Mouse (Mus musculus): ENCODE results near the gene Col23a1.
"Not testable (repeated sequence)": the region's sequence is repeated elsewhere in the genome, so short reads cannot be mapped to it uniquely, and the experiment has no call there.

Col23a1 gene

DNA sequence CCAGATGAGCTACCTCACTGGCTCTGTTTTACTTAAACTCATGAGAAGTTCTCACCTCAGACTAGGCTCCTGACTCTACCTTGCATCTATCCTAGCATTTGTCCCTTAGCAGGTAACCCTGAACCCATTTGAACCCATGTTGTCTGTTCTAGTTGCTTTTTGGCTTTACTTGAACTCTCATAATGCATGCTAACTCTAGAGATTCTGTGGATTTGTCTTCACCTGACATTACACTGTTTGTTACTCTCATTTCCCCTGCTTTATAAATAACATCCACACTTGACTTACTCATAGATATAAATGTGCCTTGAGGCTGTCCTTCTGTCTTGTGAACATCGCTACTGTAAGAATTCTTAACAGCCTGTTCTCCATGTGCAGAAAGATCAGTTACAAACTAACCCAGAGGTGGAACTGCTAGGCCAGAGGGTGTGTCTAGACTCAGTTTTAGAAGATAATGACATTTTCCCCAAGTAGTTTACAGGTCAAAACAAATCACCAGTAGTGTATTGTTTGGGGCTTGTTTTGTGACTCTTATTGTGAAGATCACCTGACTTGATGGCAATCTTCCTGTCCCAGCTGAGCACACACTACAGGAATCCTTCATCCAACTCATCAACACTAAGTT, 305.9 kb downstream of the Col23a1 start:
- DNase-seq, result no peak

DNA sequence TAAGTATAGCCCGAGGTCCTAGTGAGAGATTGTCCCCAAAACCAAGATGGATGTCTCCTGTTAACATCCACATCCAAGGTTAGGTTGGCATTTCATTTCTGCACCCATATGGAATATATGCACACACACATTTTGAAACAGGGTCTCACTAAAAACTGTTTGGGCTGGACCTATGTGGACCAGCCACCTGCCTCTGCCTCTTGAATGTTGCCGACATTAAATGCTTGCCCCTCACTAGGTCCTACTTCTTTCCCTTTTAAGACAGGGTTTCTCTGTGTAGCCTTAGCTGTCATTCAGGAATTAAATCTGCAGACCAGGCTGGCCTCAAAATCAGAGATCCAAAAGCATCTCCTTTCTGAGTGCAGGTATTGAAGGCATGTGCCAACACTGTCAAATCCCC, 307.8 kb downstream of the Col23a1 start:
- no peak for DNase-seq

DNA sequence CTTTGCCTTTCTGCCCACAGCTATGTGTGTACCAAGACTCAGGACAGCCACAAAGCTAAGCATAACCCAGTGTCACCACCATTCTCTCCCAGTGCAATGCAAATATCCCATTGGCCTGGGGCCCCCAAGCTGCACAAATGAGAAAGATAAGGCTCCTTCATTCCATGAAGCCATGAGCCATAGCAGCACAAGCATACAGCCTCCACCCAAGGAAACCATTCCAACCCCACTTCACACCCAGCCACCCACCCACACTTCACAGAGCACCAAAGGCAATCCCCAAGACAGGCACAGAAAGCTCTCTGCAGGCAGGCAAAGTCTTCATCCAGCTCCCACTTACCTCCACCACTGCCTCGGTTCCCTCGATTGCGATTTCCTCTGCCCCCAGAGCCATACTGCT, 312.5 kb downstream of the Col23a1 start:
- DNase-seq, result no peak

DNA sequence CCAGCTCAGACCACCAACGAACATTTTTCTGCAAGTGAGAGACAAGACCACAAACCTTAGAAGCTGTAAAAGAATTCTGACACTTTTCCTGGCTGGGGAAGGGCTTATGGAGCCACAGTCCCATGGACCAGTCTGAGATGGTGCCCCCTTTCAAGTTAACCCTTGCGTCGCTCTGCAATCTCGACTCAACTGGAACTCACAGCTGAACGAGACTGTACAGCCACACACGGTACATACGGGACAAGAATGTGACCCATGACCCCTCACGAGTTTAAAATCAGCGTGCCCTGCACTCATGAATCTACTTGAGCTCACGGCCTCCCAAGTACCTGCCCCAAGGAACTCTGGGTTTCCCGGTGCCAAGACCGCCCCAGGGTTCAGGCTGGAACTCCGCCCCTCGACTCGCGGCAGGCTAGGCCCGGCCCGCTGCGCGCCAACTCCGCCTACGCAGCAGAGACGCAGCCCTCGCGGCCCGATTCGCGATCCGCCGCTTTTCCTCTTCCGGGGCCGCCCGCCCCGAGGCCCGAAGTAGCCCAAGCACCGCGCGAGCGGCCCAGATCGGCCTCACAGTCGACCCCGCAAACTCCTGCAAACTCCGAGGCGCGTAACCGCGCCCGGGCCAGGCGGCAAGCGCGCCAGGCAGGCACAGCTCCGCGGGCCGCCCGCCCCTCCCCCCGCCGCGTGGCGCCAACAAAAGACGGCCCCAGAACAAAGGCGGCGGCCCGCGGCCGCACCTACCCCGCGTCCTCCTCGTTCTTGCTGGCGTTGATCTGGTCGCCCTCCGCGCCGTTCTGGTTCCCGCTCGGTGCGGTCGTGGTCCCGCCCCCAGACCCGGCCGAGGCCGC, 316.1 kb downstream of the Col23a1 start:
- peak; percentile 91 to 95 for DNase-seq

DNA sequence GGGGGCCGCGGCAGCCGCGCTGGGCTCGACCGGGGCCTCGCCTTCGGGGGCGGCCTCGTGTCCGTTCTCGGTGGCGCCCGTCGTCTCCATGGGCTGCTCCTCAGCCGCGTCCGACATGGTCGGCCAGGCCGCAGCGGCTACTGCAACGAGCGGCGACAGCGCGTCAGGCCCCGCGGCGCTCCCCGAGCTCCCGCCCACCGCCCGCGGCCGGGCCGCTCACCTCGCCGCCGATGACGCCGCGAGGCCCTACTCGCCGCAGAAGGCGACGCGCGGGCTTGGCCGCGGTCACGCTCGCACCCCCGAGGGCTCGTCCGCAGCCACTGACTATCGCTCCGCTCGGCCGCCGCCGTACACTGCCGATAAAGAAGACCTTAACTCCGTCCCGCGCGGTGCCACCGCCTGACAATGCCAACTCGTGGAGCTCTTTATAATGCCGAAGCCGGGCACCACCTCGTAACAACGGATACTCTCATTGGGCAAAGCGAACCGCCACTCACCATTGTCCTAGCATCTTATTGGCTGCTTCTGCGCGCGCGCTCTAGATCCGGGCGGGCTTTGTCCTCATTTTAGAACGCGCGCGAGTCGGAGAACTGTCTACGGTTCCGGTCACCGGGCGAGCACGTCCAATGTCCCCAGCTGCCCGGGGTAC, 316.9 kb downstream of the Col23a1 start, which contains the start of gene Hnrnpab:
Gene Hnrnpab (minus strand): TSS at position 401 of the 649 bp plus-strand sequence.
- peak; percentile 95 to 97 for DNase-seq

DNA sequence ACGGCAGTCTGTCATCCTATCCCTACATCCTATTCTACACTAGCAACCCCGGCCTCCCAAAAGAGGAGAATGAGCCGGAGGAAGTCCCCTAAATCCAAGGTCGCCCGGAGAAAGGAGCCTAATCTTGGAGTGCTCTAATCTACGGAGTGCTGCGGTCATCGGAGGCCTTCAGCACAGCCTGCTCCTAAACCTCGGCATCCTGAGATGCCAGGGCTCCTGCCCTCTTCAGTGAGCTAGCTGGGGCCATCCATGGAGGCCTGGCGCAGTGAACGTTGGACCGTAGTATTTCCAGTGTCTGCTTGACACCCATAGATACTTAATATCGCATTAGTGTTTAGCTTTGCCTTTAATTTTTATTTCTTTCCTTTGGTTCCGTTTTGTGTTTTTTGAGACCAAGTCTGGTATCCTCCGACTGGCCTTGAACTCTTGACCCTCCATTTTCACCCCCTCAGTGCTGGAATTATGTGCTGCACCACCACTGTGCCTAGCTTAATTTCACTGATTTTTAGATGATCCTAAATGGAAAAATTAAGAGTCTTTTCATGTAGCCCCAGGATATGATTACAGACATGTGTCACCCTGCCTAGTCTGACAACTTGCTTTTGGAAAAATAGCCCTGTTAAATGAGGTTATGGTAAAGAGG, 317.5 kb downstream of the Col23a1 start:
- DNase-seq, result no peak

DNA sequence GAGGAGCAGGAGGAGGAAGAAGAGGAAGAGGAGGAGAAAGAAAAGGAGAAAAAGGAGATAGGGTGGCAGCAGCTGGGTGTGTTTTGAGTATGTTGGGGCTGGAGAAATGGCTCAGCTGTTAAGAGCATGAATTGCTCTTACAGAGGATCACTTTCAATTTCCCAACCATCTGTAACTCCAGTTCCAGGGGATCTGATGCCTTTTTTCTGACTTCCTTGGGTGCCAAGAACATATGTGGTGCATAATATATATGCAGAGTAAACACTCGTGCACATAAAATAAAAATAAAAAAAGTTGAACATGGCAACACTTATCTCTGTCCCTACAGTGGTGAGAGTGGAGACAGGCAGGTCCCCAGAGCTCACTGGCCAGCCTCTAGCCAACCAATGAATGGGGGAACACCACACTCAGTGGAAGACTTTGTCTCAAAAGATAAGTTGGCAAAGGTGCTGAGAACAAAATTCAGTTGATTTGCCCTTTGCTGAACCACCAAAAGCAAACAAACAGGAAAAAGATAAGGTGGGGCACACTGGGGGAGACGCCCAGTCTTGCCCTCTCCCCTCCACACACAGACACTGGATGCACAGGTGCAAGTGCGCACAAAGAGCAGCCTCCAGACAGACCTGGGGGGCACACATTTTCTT, 319.7 kb downstream of the Col23a1 start:
- no peak for DNase-seq

DNA sequence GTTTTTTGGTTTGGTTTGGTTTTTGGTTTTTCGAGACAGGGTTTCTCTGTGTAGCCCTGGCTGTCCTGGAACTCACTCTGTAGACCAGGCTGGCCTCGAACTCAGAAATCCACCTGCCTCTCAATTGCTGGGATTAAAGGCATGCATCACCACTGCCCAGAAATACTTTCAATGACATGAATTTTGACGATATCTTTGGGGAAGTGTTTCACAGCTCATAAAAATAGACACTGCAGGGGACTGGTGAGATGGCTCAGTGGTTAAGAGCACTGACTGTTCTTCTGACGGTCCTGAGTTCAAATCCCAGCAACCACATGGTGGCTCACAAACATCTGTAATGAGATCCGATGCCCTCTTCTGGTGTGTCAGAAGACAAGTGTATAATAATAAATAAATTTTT, 320.2 kb downstream of the Col23a1 start:
- DNase-seq, result not testable (repeated sequence)

DNA sequence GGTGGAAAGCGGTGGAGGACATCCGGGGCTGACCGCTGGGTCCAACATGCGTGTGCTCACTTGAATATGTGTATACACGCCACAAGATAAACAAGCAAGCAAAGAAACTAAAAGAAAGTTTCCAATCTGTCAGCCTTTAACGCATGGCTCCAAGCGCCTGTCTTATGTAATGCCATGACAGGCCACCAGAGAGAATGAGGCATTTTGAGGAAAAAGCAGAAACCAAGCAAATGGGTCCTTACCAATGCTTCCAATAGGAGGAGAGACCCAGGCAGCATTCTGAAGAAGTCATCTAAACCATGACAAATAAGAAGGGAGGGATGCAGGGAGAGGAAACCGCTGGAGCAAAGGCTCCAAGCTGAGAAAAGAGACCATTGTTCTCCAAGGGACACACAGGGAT, 324.5 kb downstream of the Col23a1 start:
- no peak for DNase-seq

DNA sequence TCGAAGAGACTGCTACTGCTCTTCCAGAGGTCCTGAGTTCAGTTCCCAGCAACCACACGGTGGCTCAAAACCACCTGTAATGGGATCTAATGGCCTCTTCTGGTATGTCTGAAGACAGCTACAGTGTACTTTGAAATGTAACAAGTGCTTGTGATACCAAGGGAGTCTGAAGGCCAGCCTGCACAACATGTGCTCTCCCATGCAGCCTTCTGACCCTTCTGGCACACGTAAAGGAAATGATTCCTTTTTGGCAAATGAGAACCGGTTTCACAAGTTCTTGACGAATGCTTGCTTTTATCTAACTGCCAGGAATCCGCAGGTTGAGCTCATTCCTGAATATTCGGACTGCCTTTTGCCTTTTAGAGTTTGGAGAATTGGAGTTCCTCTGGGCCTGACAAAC, 325.4 kb downstream of the Col23a1 start:
- DNase-seq, result no peak

DNA sequence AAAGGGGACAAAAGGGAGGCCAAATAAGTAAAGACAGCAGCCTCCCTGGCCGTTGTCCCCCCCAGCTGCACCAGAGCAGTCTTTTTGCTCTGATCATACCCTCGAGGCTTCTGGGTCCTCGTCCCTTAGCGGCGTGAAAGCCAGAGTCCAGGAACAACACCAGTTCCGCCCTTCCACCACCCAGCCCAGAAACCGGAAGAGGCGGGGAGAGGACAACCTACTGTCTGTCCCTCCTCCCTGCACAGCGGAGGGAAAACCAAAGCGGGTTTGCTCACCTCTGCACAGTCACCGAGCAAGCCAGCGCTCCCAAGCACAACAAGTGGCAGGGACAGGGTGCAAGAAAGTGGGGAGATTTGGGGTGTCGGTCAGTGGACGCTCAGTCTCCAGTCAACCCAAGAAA, 325.9 kb downstream of the Col23a1 start:
- peak; percentile 78 to 85 for DNase-seq

DNA sequence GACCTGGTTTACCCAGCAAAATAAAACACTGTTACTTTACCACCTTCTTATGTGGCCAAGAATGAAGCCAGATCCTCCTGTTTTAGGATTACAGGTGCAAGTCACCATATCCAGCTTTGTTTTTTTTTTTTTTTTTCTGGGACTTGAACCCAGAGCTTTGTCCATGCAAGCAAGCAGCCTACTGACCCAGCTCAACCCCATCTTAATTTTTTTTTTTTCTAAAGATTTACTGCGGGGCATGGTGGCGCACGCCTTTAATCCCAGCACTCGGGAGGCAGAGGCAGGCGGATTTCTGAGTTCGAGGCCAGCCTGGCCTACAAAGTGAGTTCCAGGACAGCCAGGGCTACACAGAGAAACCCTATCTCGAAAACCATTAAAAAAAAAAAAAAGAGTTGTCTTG, 326.4 kb downstream of the Col23a1 start:
- not testable (repeated sequence) for DNase-seq

DNA sequence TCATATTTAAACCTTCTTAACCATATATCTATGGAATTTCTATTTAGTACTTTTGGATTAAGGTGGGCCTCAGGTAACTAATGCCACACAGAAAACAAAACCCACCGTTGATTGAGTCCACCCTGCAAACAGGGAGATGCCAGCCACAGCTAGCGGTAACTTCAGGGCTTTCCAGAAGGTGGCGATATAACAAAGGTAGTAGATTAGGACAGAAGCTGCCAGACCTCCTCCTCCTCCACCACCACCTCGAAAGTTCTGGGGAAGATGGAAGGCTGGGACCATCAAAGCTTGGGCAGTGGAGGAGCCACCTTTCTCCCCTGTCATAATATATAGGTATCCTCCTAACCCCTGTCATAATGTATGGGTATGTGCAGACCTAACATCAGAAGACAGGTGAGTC, 328.0 kb downstream of the Col23a1 start:
- peak; percentile 74 to 82 for DNase-seq

DNA sequence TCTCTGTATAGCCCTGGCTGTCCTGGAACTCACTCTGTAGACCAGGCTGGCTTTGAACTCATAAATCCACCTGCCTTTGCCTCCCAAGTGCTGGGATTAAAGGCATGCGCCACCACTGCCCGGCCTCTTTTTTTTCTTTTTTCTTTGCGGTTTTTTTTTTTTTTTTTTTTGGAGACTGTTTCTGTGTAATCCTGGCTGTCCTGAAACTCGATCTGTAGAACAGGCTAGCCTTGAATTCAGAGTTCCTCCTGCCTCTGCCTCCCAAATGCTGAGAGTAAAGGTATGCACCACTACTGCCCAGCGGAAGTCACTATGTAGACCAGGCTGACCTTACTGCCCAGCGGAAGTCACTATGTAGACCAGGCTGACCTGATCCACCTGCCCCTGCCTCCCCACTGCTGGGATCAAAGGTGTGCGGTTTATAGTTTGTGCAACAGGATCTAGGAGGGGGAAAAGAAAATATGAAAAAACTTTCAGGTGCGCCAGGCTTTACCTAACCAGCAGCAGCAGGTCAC, 329.2 kb downstream of the Col23a1 start:
- DNase-seq, result no peak

DNA sequence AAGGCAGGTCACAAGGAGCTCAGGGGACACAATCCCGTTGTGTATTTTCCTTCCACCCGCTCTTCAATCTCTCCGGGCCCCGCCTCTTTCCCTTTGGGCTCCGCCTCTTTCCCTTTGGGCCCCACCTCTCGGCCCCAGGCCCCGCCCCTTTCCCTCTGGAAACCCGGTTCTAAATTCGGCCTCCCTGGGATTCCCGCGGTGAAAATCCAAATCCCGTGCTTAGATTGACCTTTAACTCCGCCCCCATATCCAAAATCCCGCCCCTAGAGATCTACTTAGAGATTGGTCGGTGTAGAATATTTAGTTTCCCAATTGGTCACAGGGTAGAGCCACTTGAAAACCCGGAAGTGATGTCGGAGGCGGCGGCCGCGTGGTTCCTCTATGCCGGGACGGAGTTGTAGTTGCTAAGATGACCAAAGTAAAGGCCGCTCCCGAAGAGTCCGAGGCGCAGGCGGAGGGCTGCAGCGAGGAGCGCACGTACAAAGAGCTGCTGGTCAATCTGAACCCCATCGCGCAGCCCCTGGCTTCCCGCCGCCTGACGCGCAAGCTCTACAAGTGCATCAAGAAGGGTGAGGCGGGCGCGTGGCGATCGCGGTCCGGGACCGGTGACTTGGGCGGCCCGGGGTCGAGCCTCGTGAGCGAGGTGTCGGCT, 329.8 kb downstream of the Col23a1 start, which contains the start of gene Nhp2:
Gene Nhp2 (plus strand): TSS at position 327 of the 652 bp plus-strand sequence.
- DNase-seq, result peak; percentile 97 to 98

DNA sequence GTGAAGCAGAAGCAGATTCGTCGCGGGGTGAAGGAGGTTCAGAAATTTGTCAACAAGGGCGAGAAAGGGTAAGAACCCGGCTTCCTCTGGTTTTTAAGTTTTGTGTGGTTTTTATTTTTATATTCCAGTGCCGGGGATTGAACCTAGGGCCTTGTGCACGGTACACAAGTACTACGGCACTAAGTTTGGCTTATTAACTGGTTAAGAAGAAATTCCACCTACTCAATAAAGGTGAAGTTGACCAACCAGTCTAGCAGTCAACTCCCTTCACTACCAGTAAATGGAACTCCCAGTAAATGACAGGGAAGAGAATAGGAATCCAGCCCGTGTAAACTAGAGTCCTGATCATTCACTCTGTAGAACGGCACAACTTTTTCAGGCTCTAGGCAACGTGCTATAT, 330.4 kb downstream of the Col23a1 start:
- DNase-seq, result no peak

DNA sequence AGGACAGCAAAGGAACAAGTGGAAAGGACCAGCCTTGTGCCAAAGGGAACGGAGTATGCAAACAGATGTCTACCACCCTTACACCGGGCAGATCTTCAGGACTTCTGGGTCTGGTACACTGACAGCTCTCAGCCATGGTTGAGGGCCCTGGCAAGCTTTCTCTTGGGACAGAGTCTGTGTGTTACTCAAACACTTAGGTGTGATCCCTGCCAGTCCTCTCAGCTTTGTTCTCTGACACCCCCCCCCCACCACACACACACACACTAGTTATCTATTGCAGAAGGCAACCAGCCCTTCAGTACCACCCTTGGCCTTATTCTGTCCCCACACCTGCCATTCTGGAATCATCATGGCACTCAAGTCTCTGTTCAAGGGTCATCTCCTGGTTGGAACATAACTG, 332.1 kb downstream of the Col23a1 start:
- no peak for DNase-seq

DNA sequence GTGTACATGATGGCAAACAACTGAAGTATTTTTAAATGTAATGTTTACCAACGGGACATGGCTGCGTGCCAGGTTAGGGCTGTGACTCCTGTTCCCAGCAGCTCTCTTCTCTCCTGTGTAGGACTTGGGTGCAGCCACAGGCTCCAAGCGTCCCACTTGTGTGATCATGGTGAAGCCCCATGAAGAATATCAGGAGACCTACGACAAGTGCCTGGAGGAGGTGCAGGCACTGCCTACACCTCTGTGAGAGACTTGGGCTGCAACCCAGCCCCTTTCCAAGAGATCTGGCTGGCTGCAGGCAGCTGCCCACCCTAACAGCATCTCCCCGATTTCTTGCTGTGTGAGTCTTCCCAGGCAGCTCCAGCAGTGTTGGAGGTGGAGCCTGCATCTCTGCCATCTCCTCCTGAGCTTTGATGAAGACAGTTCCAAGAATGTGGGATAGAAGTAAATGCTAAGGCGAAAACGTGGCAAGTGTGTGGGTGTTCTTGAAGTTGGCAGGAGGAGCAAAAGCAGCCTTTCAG, 333.3 kb downstream of the Col23a1 start:
- no peak for DNase-seq

DNA sequence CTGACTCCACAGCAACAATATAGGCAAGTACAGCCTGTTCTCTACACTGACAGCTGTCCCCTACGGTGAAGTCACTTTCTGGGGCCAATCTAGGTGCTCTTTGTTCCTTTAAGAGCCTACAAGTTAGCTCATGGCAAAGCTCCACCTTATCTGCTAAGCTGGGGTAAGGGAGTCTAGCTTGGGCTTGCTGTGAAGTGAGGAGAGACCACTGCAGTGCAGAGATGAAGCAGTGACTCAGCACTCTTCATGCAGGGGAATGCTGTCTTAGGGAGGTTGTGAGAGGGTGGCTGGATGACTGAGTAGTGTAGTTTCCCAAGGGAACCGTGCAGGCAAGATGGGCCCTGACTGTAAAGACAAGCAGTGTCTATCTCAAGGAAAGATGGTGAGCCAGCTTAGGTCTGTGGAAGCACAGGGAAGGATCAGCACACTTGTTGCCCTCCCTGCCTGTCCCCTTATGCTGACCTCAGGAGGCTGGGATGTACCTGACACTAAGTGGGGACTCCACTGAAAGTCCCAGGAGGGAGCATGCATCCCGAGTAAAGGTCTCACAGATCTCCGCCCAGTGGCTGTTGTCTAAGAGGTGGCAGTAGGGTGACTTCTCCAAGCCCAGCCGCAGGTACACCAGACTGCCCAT, 335.6 kb downstream of the Col23a1 start:
- no peak for DNase-seq

DNA sequence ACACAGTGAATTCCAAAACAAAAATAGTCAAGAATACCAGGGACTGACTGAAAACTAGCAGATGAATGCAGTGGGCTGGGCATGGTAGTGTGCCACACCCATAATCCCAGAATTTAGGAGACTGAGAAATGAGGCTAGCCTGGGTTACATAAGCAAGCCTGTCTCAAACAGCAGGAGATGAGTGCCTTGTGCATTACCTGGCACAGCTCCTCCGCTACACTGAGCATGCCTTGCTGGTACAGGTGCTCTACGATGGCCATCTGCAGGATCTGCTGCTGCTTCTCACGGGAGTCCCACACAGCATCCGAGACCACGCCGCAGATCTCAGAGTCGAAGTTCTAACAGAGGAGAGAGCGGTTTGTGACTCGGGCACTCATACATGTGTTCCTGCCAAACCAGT, 337.7 kb downstream of the Col23a1 start:
- DNase-seq, result no peak

DNA sequence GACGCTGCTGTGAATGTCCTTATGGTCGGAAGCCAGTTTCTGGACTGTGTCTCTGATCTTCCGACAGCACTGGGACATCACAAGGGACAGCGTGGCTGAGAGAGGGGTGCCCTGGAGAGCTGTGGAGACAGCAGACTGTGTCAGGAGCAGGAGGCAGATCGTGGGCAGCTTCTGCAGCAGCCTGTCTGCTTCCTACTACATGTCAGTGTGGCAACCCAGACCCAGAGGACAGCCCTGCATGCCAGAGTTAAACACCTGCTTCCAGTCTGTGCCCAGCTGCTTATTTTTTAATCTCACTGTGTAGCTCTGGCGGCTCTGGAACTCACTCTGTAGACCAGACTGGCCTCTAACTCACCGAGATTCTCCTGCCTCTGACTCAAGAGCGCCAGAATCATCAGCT, 338.2 kb downstream of the Col23a1 start:
- no peak for DNase-seq
